Mouse (Mus musculus) lung, postnatal 36 days (tissue): Measurements from ENCODE around the gene Ndufs5.

Experiments used
- DNase-seq: peaks from one replicate; pipeline ENCODE4 v3.0.0; 2022; ENCODE audit warnings: mixed read lengths

Gene Ndufs5

GRCm38 (mm10) chr4:123717574-123718433 lies at the start of gene Ndufs5:
Gene Ndufs5, minus strand, starts transcription at chr4:123718202.
- DNase-seq: peak; percentile 99

- no peak for DNase-seq
Measured at GRCm38 (mm10) chr4:123765071-123765470, 47.1 kb upstream of the Ndufs5 start.

DNA sequence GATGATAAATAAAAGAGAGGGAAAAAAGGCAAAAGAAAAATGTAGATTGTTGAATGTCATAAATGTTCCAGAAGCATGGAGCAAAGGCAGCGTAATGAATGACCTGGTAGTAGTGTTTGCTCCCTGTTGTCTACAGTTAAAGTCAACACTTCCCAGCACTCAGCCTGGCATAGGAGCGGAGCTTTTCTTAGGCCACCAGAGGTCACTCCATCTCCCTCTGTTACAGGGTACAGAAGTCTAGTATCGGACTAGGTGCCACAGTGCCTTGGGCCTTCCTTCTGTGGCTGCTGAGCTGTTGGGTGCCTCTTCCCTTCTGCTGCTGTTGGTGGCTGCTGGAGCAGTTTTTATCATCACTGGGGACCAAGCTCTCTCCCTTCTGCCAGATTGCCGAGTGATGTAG lies 40.3 kb upstream of the Ndufs5 start:
- DNase-seq: peak; percentile 54

GRCm38 (mm10) chr4:123750707-123751312 lies 32.8 kb upstream of the Ndufs5 start:
- peak; percentile 56 for DNase-seq

- DNase-seq: peak; percentile 97
Measured at GRCm38 (mm10) chr4:123750152-123750651, 32.2 kb upstream of the Ndufs5 start, which contains the start of gene Akirin1. Gene Akirin1, minus strand, starts transcription at chr4:123750345.

DNA sequence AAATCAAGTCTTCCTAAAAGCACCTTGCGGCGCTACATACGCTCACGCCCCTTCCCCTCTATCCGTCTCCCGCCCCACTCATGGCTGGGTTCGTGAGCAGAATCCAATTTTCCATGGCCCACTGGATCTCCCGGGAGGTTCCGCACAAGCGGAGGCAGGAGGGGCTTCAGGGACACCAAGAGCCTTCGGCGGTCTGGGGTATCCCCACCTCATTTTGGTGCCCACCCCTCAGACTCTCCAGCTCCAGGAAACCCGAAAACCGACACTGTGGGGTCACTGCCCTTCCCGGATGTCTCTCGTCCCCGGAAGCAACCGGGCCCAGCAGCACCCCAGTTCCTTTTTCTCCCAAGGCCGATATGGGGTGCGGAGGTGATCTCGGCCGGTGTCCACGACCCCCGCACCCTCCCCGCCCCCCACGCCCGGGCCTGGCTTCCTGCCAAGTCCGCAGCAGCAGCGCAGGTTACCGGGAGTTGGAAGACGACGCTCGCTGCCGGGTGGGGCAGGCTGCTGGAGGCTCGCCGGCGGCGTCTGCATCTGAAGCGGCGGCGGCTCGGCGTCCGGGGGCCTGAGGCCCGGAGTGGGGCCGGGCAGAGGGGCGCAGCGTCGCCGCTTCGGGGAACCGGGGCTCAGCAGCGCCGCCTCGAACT lies 31.6 kb upstream of the Ndufs5 start:
- peak; percentile 14 for DNase-seq

DNA sequence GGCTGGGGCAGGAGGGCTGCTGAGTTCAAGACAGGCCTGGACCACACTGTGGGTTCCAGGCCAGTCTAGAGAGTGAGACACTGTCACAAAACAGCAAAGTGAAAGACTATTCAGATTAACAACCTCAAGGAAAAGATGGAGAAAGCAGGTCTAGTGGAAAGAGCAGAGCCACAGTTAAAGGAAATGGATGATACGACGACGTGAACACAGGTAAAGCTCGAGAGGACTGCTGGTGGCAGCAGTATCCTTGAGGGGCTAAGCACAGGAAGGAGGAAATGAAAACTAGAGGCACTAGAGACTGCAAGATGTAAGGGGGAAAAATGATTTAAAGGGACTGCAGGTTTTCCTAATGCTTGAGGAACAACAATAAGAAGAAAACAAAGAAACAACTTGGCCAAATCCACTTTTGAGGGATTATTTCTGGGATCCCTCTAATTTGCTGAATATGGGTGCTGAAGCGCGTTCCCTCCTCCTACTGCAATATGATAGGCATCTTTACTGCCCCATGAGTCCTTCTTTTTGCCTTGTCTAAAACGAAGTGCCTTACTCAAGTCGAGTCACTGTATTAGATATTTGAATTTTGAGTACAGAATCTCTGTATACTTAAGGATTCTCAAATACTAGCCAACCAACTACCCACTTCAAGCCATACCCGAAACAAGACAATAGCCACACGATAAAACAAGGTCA lies 30.9 kb upstream of the Ndufs5 start:
- no peak for DNase-seq

- no peak for DNase-seq
Measured at GRCm38 (mm10) chr4:123745221-123745775, 27.3 kb upstream of the Ndufs5 start.

GRCm38 (mm10) chr4:123742891-123743290 lies 24.9 kb upstream of the Ndufs5 start:
- DNase-seq: no peak

DNA sequence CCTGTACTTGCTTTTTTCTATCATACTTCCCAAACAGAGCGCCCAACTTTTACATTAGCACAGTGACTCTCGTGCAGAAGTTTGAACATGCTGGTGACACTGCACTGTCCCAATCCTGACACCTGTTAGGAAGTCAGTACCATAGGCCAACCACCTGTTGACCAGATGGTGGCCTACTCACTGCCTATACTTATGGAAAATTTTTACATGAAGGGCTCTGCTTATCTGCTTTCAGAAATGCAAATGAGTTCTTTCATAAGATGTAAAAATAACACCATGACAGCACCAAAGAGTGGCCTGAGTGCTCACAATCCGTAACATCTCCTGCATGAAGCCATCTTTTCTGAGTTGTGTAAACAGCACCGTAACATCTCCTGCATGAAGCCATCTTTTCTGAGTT lies 20.7 kb upstream of the Ndufs5 start:
- DNase-seq: no peak

DNA sequence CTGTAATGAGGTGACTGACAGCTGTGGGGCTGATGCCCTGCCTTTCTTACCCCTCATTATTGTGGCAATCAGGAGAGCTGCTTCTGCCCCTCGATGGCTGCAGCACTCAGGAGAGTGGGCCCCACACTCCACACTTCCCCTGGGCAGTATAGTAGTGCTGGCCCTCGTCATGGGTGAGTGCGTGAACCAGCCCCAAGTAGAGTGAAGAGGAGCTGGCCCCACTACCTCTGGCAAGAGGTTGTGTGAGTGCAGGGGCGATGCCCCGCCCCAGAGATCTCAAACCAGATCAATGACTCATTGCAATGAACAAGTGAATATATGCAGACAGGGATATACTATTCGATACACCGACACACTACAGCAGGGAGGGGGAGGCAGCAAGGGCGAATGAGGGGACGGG lies 15.5 kb upstream of the Ndufs5 start:
- DNase-seq: no peak

DNA sequence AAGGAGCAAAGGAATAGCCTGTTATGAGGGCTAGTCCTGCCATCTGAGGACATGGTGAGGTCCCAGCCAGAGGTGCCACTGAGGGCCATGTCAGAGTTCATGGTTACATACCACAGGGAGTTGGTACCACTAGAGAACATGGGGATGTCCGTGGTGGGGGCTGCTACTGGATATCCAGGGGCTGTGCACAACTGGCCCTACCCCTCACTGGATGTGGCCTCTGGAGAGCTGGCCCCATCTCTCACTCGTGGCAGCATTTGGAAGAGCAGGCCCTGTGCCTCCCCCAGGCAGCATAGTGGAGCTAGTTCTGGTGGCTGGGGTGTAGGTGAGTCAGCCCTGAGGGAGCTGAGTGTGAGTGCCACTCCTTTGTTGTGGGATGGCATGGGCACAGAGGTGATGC lies 14.9 kb upstream of the Ndufs5 start:
- no peak for DNase-seq

- no peak for DNase-seq
Measured at GRCm38 (mm10) chr4:123732163-123732910, 14.3 kb upstream of the Ndufs5 start.

DNA sequence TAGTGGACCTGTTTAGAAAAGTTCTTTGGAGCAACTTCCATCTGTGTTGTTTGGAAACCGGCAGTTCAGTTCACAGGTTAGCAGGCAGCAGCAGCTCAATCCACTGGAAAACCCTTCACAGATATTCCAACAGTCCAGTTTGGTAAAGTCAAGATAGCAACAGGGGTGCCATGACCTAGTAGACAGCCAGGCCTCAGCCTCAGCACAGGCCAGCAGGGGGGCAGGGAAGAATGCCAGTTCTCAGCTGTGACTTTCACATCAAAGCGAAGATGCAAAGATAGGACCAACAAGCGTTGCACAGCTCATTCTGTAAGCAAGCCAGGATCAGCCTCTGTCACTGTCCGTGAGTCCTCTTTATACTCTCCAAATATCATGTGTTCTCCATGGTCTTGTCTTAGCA lies 3.8 kb upstream of the Ndufs5 start:
- no peak for DNase-seq

GRCm38 (mm10) chr4:123718434-123718780 lies 405 bp upstream of the Ndufs5 start:
- no peak for DNase-seq

DNA sequence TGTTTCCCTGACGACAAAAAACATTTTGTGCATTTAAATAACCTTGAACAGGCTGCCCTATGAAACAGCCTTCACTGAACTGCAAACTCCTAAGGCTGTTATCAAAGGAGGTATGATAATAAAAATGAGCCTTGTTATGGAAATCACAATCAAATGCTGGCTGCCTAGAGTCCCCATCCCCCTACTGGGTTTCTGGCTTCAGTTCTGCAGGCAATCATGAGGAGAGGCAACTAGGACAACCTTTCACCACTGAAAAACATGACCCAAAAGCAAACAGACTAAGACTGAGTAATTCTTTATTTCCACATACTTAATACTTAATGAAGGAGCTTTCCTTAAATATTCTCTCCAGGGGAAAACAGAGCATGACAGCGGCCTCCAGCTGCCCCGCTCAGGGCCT lies 5.6 kb downstream of the Ndufs5 start:
- no peak for DNase-seq

DNA sequence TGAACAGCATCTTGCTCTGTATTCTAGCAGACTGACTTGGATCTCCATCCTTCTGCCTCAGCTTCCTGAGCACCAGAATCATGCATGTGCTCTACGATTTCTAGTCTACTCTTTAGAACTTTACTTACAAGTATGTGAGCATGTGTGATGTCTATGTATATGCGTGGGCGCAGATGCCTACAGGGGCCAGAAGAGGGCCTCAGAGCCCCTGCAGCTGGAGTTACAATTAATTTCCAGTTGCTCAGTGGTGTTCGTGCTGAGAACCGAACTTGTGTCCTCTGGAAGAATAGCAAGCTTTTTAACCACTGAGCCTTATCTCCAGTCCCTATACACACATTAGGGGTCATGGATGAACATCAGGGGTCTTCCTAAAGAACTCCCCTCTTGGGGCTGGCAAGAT lies 10.7 kb downstream of the Ndufs5 start:
- no peak for DNase-seq

DNA sequence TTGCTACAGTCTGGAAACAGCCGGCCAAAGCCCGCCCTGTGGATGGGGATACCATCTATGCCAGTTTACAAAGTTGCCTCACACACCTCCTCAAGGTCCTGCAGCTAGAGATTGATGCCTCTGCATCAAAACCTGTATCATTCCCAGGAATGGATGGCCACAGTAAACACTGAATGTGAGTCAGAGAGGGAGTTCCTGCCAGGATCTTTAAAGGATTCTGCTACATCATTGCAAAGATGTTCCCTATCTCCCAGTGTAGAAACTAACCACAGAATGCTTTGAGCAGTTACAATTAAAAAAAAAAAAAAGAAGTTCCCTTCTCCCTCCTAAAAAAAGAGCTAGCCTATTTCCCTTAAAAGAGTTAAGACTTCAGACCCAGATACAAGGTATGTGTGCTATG lies 12.7 kb downstream of the Ndufs5 start:
- no peak for DNase-seq

DNA sequence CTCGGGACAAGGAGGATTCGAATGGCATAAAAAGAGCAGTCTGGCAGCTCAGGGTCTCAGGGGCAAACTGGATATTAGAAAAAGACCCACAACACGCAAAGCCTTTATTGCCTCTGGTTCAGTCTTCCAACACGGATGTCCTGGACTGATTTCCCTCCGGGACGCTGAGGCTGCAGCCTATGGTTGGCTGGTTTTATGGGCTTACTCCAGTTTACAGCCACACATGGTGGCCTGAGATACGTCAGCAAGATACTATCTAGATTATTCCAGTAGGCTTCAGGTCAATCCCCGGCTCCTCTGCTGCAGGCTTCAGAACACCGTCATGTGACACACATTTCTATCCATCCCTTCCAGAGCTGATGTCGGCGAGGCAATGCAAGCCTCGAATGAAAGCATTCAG lies 24.6 kb downstream of the Ndufs5 start:
- no peak for DNase-seq

GRCm38 (mm10) chr4:123692071-123692470 lies 25.9 kb downstream of the Ndufs5 start:
- no peak for DNase-seq

DNA sequence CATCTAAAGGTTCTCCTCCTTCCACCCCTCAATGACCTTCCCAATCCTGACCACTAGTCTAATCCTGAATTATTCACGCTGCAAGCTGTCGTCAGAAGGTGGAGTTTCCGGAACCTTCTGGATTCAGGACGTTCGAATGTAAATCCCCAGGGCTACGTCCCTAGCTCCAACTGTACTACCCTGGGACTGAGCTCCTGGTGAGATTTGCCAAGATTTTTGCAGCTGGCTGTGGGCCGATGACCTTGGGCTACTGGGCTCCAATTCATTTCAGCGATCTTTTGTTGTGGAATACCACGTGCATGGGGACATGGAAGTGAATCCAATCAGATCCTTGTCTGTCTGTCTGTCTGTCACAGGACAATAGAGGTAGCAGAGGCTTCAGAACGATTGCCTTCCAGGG lies 27.7 kb downstream of the Ndufs5 start:
- no peak for DNase-seq
